Mouse (Mus musculus): Measurements from ENCODE around the gene Gprasp2.
"Not testable (repeated sequence)": the region's sequence is repeated elsewhere in the genome, so short reads cannot be mapped to it uniquely, and the experiment has no call there.

The Gprasp2 gene

DNA sequence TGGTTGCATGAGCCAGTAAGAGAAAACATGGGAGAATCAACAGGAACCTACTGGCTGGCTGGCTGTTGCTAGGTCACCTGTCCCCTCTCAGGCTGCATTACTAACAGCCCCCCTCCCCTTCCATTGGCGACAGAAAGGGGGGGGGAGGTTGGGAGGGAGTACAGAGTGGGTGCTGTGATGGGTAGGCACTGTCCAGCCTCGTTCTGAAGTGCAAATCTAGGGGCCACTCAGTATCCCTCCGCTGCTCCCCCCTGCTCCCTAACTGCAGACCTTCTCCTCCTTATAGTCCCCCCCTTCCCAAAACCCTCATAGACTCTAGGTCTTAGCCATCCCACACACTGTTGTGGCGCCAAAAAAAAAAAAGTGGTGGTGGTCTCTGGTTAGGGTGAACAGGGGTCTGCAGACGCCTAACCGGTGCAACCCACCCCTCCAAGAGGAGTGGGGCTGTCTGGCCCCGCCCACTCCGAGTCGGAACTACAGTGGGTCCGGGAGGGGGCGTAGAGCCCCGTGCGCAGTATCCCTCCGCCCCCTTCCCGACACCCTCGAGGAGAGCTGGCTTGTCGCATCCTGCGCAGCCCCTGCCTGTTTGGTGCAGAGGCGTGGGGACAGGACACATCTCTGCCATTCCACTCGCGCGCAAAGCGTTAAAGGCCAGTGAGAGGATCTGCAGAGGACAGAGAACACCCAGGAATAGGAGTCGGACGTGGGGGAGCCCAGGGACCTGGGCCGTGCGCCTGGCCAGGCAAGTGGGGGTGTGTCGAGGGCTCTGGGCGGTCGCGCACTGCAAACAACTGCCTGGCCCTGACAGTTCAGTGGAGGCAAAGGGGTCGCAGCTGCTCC, at the start of gene Gprasp2:
TSS of gene Gprasp2 (plus strand) at position 514 of the 840 bp plus-strand sequence.
- DNase-seq (ENCODE audit: extremely low read depth, low read depth, low spot score) = not testable (repeated sequence)

GRCm38 (mm10) chrX:135791536-135791935, 47.3 kb upstream of the Gprasp2 start:
- no peak for DNase-seq (ENCODE audit: extremely low read depth, low read depth, low spot score)

- DNase-seq (ENCODE audit: extremely low read depth, low read depth, low spot score) = no peak
Measured at GRCm38 (mm10) chrX:135792326-135792725, 46.5 kb upstream of the Gprasp2 start.

- not testable (repeated sequence) for DNase-seq (ENCODE audit: extremely low read depth, low read depth, low spot score)
Measured at GRCm38 (mm10) chrX:135795591-135796304, 43.1 kb upstream of the Gprasp2 start.

- not testable (repeated sequence) for DNase-seq (ENCODE audit: extremely low read depth, low read depth, low spot score)
Measured at GRCm38 (mm10) chrX:135796305-135797211, 42.3 kb upstream of the Gprasp2 start.

DNA sequence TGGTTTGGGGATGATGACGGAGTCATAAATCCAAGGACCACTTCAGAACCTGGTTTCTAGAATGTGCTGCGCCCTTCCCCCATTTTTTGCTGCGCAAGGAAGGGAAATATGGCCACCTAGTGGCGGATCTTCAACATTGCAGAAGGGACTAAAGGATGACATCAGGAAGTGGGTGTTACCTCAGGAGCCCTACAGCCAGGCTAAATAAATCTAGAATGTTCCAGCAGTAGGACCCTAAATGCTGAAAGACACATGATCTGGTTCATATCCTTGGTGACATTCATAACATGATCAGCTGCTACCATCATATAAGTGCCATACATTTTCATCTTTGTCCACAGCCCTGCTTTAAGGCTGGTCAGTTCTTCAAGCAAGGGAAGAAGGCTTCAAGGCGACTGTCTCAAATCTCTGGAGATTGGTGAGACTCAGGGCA, 41.6 kb upstream of the Gprasp2 start, which contains the start of gene Bhlhb9:
TSS of gene Bhlhb9 (plus strand) at position 383 of the 433 bp plus-strand sequence.
- DNase-seq (ENCODE audit: extremely low read depth, low read depth, low spot score) = not testable (repeated sequence)

- DNase-seq (ENCODE audit: extremely low read depth, low read depth, low spot score) = no peak
Measured at GRCm38 (mm10) chrX:135804149-135804548, 34.7 kb upstream of the Gprasp2 start.

DNA sequence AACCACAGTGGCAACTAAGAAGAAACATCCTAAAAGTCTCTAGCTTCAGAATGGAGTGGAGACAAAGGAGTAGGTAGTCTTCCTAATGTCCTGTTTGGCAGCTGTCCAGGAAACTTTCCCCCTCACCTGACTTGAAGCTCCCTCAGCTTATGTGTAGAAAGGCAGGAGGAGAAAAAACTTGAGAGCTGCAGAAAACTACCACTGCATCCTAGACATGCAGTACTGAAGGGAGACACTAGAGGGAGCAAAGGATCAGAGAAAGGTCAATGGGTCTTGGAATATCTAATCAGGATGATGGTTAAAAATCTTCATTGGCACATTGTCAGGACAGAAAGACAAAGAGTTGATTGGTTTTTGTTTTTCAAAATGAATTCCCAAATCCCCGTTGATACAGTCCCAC, 33.1 kb upstream of the Gprasp2 start:
- DNase-seq (ENCODE audit: extremely low read depth, low read depth, low spot score) = no peak

GRCm38 (mm10) chrX:135835896-135836295, 2.9 kb upstream of the Gprasp2 start:
- not testable (repeated sequence) for DNase-seq (ENCODE audit: extremely low read depth, low read depth, low spot score)

DNA sequence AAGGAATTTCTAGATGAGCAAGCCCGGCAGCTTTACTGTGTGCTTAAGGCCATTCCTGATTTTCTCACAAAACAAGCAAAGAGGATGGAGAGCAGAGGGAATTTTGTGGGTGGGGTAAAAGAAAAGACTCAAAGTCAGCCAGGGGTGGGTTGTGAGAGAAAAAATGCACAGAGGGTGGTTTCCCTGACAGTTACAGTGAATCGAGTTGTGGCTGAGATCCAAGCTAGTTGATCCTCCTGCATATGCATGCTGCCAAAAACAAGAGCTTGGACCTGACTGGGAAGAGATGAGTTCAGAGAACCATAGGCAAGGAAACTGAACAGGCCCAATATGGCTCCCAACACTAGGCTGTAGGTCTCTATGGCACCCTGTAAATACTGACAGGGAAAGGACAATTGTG, 938 bp upstream of the Gprasp2 start:
- no peak for DNase-seq (ENCODE audit: extremely low read depth, low read depth, low spot score)

- DNase-seq (ENCODE audit: extremely low read depth, low read depth, low spot score) = not testable (repeated sequence)
Measured at GRCm38 (mm10) chrX:135839397-135840391, 860 bp downstream of the Gprasp2 start.

DNA sequence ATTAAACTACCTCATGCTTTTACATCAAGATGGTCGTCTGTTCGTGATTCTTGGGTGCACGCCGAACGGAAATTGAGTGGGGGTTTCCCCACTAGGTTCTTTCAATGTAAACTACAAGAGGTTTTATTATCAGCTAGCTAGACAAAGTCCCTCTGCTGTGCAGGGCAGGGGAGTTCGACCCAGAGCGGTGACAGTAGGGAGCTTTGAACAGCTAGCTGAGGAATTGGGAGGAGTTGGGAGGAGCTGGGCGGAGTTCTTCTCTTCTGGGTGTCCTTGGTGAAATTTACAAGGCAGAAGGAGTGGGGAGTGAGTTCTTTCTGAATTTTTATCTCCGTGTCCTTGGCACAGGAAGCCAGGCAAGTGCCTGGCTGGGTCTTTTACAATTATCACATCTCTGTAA, 28.0 kb downstream of the Gprasp2 start:
- not testable (repeated sequence) for DNase-seq (ENCODE audit: extremely low read depth, low read depth, low spot score)

GRCm38 (mm10) chrX:135876679-135877078, 37.8 kb downstream of the Gprasp2 start:
- DNase-seq (ENCODE audit: extremely low read depth, low read depth, low spot score) = no peak

- no peak for DNase-seq (ENCODE audit: extremely low read depth, low read depth, low spot score)
Measured at GRCm38 (mm10) chrX:135879626-135880025, 40.8 kb downstream of the Gprasp2 start.

DNA sequence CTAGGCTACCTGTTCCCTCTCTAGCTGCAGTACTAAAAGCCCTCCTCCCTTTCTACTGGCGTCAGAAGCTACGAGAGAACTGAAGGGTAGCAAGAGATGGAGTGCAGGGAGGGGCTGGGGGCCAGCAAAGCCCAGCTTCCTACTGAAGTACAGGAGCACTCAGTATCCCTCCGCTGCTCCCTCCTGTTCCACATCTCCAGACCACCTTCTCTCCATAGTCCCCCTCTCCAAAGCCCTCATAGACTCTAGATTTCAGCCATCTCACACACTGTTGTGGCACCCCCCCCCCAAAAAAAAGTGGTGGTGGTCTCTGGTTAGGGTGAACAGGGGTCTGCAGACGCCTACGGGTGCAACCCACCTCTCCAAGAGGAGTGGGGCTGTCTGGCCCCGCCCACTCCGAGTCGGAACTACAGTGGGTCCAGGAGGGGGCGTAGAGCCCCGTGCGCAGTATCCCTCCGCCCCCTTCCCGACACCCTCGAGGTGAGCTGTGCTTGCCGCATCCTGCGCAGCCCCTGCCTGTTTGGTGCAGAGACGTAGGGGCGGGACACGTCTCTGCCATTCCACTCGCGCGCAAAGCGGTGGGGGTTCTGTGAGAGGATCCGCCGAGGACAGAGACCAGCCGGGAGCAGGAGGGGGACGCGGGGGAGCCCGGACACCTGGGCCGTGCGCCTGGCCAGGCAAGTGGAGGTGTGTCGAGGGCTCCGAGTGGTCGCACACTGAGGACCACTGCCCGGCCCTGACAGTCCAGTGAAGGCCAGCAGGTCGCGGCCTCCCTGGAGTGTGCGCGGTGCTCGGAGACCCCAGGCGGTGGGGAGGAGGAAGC, 46.8 kb downstream of the Gprasp2 start:
- DNase-seq (ENCODE audit: extremely low read depth, low read depth, low spot score) = no peak

- no peak for DNase-seq (ENCODE audit: extremely low read depth, low read depth, low spot score)
Measured at GRCm38 (mm10) chrX:135886234-135886585, 47.4 kb downstream of the Gprasp2 start.

Measured in fat pad, adult 2 months (tissue).